Mouse (Mus musculus) forebrain, embryonic 16.5 days (tissue): ENCODE measurements at regions not wholly inside any gene's neighbourhood (a gene's known extent, or its start where the extent isn't known, plus 50 kb on each side); places are given as distances from the start of the nearest gene placed in this dataset.

Experiments
- ATAC-seq: fragments of 200-750 bp; cut with Nextera tagmentation; 2 replicates; pipeline ENCODE4 v1.8.0; 2017; ENCODE audit warnings: mild to moderate bottlenecking, moderate library complexity
- H3K27ac ChIP-seq: fragments of 300-500 bp; sonication (generic); 2 replicates; pipeline ENCODE4 v1.5.1; 2014; ENCODE audit warnings: low read length, control low read depth
- H3K27me3 ChIP-seq: fragments of 300-500 bp; sonication (generic); replicated peaks from 2 replicates; pipeline ENCODE4 v1.6.1; 2014; ENCODE audit warnings: low read length; ENCODE audit not compliant: control insufficient read depth, insufficient read depth
- H3K36me3 ChIP-seq: fragments of 300-500 bp; sonication (generic); 2 replicates; pipeline ENCODE4 v1.6.1; 2014; ENCODE audit not compliant: control insufficient read depth, insufficient read depth
- H3K4me1 ChIP-seq: fragments of 300-500 bp; sonication (generic); replicated peaks from 2 replicates; pipeline ENCODE4 v1.6.1; 2014; ENCODE audit warnings: low read length; ENCODE audit not compliant: control insufficient read depth, insufficient read depth
- H3K4me2 ChIP-seq: fragments of 300-500 bp; sonication (generic); 2 replicates; pipeline ENCODE4 v1.6.1; 2014; ENCODE audit warnings: mild to moderate bottlenecking, low read length, control low read depth
- H3K4me3 ChIP-seq: fragments of 300-500 bp; sonication (generic); replicated peaks from 2 replicates; pipeline ENCODE4 v1.5.1; 2014; ENCODE audit warnings: mild to moderate bottlenecking, low read length, control low read depth
- H3K9ac ChIP-seq: fragments of 300-500 bp; sonication (generic); replicated peaks from 2 replicates; pipeline ENCODE4 v1.6.1; 2014; ENCODE audit warnings: low read depth, low read length, control low read depth
- H3K9me3 ChIP-seq: fragments of 300-500 bp; sonication (generic); 2 replicates; pipeline ENCODE4 v1.6.1; 2016; ENCODE audit warnings: low read length; ENCODE audit not compliant: control insufficient read depth
- WGBS: fragments of 180-500 bp; shearing (Covaris S2); extraction: QIAGEN DNeasy Blood & Tissue Kit; methylation state at CpG from one replicate; pipeline ENCODE4 v1.1.7; 2014; 5-methylcytosine and 5-hydroxymethylcytosine counted together

- H3K27me3 ChIP-seq: 0 out of 2 replicates have a peak, but pooled peaks cover 3% of the 10 kb centered on the region
- peak; percentile 93 for ATAC-seq
- H3K27ac ChIP-seq: peak overlapping the region; percentile 77
- H3K4me3 ChIP-seq: no peak overlapping the region
- peaks cover 10% of the 10 kb centered on the region for H3K4me1 ChIP-seq
- H3K4me2 ChIP-seq: no peak overlapping the region
- 15% methylated on average over 4 of the region's 4 CpGs for whole genome bisulfite sequencing
- no peaks in the 10 kb centered on the region for H3K36me3 ChIP-seq
- no peaks in the 10 kb centered on the region for H3K9me3 ChIP-seq
- H3K9ac ChIP-seq: no peak overlapping the region
Measured at GRCm38 (mm10) chr4:12620059-12620755, 448.4 kb upstream of the Fam92a start.

GRCm38 (mm10) chr4:12616665-12617064, 444.9 kb upstream of the Fam92a start:
- no peak overlapping the region for H3K9ac ChIP-seq
- WGBS: 76% methylated on average over 5 of the region's 5 CpGs
- no peak overlapping the region for H3K27ac ChIP-seq

GRCm38 (mm10) chr4:12611511-12611910, 439.7 kb upstream of the Fam92a start:
- Histone ChIP-seq H3K27ac (no peak overlapping the region), H3K4me2 (no peak overlapping the region), H3K9ac (no peak overlapping the region), H3K9me3 (no peaks in the 10 kb centered on the region), H3K27me3 (no peaks in the 10 kb centered on the region), H3K36me3 (no peaks in the 10 kb centered on the region), H3K4me3 (no peak overlapping the region), H3K4me1 (no peaks in the 10 kb centered on the region)
- ATAC-seq: no peak
- 41% methylated on average over 5 of the region's 5 CpGs for WGBS

More at GRCm38 (mm10) chr4:12616665-12617064, 444.9 kb upstream of the Fam92a start:
- no peak overlapping the region for H3K4me2 ChIP-seq
- no peaks in the 10 kb centered on the region for H3K9me3 ChIP-seq
- no peaks in the 10 kb centered on the region for H3K27me3 ChIP-seq
- H3K36me3 ChIP-seq: no peaks in the 10 kb centered on the region
- no peak overlapping the region for H3K4me3 ChIP-seq
- peak; percentile 31 for ATAC-seq
- peaks cover 10% of the 10 kb centered on the region for H3K4me1 ChIP-seq

- H3K36me3 ChIP-seq: no peaks in the 10 kb centered on the region
- H3K4me3 ChIP-seq: no peak overlapping the region
- H3K4me1 ChIP-seq: peaks cover 7% of the 10 kb centered on the region
- no peak overlapping the region for H3K4me2 ChIP-seq
- 37% methylated on average over 15 of the region's 15 CpGs for WGBS
- H3K27me3 ChIP-seq: no peaks in the 10 kb centered on the region
- no peaks in the 10 kb centered on the region for H3K9me3 ChIP-seq
- no peak overlapping the region for H3K9ac ChIP-seq
- H3K27ac ChIP-seq: no peak overlapping the region
- ATAC-seq: peak; percentile 58
Measured at GRCm38 (mm10) chr4:12601165-12601919, 429.5 kb upstream of the Fam92a start.

- no peak overlapping the region for H3K27ac ChIP-seq
- H3K36me3 ChIP-seq: no peaks in the 10 kb centered on the region
- H3K9ac ChIP-seq: no peak overlapping the region
- H3K4me2 ChIP-seq: no peak overlapping the region
- no peaks in the 10 kb centered on the region for H3K4me1 ChIP-seq
- H3K4me3 ChIP-seq: no peak overlapping the region
- no peaks in the 10 kb centered on the region for H3K27me3 ChIP-seq
- H3K9me3 ChIP-seq: no peaks in the 10 kb centered on the region
- WGBS: 71% methylated on average over 10 of the region's 10 CpGs
- ATAC-seq: no peak
Measured at GRCm38 (mm10) chr4:12595801-12596515, 424.1 kb upstream of the Fam92a start.

- Histone ChIP-seq H3K9me3 (no peaks in the 10 kb centered on the region), H3K4me1 (no peaks in the 10 kb centered on the region), H3K27ac (no peak overlapping the region), H3K4me3 (no peak overlapping the region), H3K27me3 (no peaks in the 10 kb centered on the region), H3K36me3 (no peaks in the 10 kb centered on the region), H3K9ac (no peak overlapping the region), H3K4me2 (no peak overlapping the region)
- 81% methylated on average over 3 of the region's 3 CpGs for WGBS
- ATAC-seq: no peak
Measured at GRCm38 (mm10) chr4:12592973-12593372, 421.2 kb upstream of the Fam92a start.

- no peak overlapping the region for H3K27ac ChIP-seq
- no peaks in the 10 kb centered on the region for H3K9me3 ChIP-seq
- H3K36me3 ChIP-seq: no peaks in the 10 kb centered on the region
- no peak overlapping the region for H3K4me3 ChIP-seq
- ATAC-seq: no peak
- no peak overlapping the region for H3K4me2 ChIP-seq
- WGBS: 83% methylated on average over 4 of the region's 4 CpGs
- no peaks in the 10 kb centered on the region for H3K4me1 ChIP-seq
- H3K27me3 ChIP-seq: no peaks in the 10 kb centered on the region
- no peak overlapping the region for H3K9ac ChIP-seq
Measured at GRCm38 (mm10) chr4:12578102-12578501, 406.3 kb upstream of the Fam92a start.

- no peaks in the 10 kb centered on the region for H3K4me1 ChIP-seq
- no peaks in the 10 kb centered on the region for H3K27me3 ChIP-seq
- H3K27ac ChIP-seq: no peak overlapping the region
- no peak overlapping the region for H3K4me2 ChIP-seq
- H3K36me3 ChIP-seq: no peaks in the 10 kb centered on the region
- no peak overlapping the region for H3K9ac ChIP-seq
- no peaks in the 10 kb centered on the region for H3K9me3 ChIP-seq
- no peak for ATAC-seq
- no peak overlapping the region for H3K4me3 ChIP-seq
Measured at GRCm38 (mm10) chr4:12571881-12572280, 400.1 kb upstream of the Fam92a start.

GRCm38 (mm10) chr4:12570689-12571088, 398.9 kb upstream of the Fam92a start:
- H3K4me1 ChIP-seq: no peaks in the 10 kb centered on the region
- no peak overlapping the region for H3K4me2 ChIP-seq
- no peaks in the 10 kb centered on the region for H3K36me3 ChIP-seq
- no peak for ATAC-seq
- no peak overlapping the region for H3K27ac ChIP-seq
- WGBS: 74% methylated on average over 7 of the region's 7 CpGs
- no peak overlapping the region for H3K4me3 ChIP-seq
- H3K27me3 ChIP-seq: no peaks in the 10 kb centered on the region
- H3K9me3 ChIP-seq: no peaks in the 10 kb centered on the region
- H3K9ac ChIP-seq: no peak overlapping the region
